In the genomic region with DNA sequence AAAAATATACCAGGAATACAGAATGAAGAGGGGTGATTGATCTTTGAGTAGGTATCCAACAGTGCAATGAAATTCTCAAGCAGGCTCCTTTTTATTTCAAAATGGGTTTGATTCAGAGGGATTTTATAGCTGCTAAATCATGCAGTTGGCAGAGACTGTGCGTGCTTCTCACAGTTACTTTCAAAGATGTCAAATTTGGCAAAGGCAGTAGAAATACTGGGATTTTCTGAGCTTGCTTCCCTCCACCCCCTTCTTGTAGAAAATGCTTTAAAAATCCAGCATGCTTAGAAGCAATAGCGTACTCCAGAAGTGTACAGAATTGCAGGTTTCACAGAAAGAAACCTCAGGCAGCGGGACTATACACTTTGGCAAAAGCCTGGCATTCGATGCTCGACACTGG, we compare ENCODE assay signal across 14 mouse cellular contexts.
A peak's percentile ranks its signal among the peaks of the same experiment; 100 is the strongest.
DNase-seq lines count a peak whose midpoint lies in the region; ATAC-seq and TF ChIP-seq lines count a peak whose summit lies in the region.
"Had no signal": no experiment of that assay in that cellular context is flagged by ENCODE, and none has a peak within 500 bp of the region (broad histone marks: within the 10 kb centered on the region; RNA-seq: fewer than 3 reads in every experiment).

No protein-coding gene starts in this region.

- no peak for TF ChIP-seq CTCF in heart, adult 2 months (IDR thresholded peaks at IDR 0.05)

- intact Hi-C loops in left cerebral cortex, postnatal 4 days (cut with DNase I) = no loop called here
- intact Hi-C loops in heart, adult 2 months (cut with DNase I) = no loop called here

- no peaks in the 10 kb centered on the region for H3K9me3 ChIP-seq in forebrain, embryonic 14.5 days (replicated peaks; ENCODE audit: control insufficient read depth, low read length)
- no peaks in the 10 kb centered on the region for H3K9me3 ChIP-seq in neural tube, embryonic 14.5 days (ENCODE audit: control insufficient read depth, low read length)
- H3K9me3 ChIP-seq: hindbrain, embryonic 10.5 days had no signal

- peak overlapping the region; percentile 44 for H3K27ac ChIP-seq in forebrain, embryonic 14.5 days (ENCODE audit: low read depth, low read length)
- peak overlapping the region; percentile 44; the same call in 1 of the 2 replicates for H3K27ac ChIP-seq in neural tube, embryonic 14.5 days (ENCODE audit: low read depth, low read length)
- H3K27ac ChIP-seq in heart, adult 2 months = no peak overlapping the region
- H3K27ac ChIP-seq: hindbrain, embryonic 10.5 days; stomach, postnatal 0 days had no signal

- peaks cover 9% of the 10 kb centered on the region; the same call in 1 of the 2 replicates for H3K4me1 ChIP-seq in forebrain, embryonic 14.5 days (ENCODE audit: control insufficient read depth, insufficient read depth, low read length)
- H3K4me1 ChIP-seq in neural tube, embryonic 14.5 days (ENCODE audit: control insufficient read depth, insufficient read depth, low read length) = peaks cover 5% of the 10 kb centered on the region; the same call in 1 of the 2 replicates
- H3K4me1 ChIP-seq in heart, adult 2 months (ENCODE audit: control insufficient read depth, insufficient read depth, low read length) = no peaks in the 10 kb centered on the region
- H3K4me1 ChIP-seq: hindbrain, embryonic 10.5 days had no signal

- H3K4me3 ChIP-seq in forebrain, embryonic 14.5 days (ENCODE audit: low read depth, low read length) = no peak overlapping the region
- H3K4me3 ChIP-seq in neural tube, embryonic 14.5 days (ENCODE audit: low read depth, low read length) = no peak overlapping the region
- no peak overlapping the region for H3K4me3 ChIP-seq in heart, adult 2 months
- H3K4me3 ChIP-seq: hindbrain, embryonic 10.5 days had no signal

- no peaks in the 10 kb centered on the region for H3K27me3 ChIP-seq in forebrain, embryonic 14.5 days (replicated peaks; ENCODE audit: control insufficient read depth, insufficient read depth, low read length)
- H3K27me3 ChIP-seq in neural tube, embryonic 14.5 days (ENCODE audit: control insufficient read depth, insufficient read depth, low read length) = no peaks in the 10 kb centered on the region
- no peaks in the 10 kb centered on the region for H3K27me3 ChIP-seq in heart, adult 2 months (ENCODE audit: control insufficient read depth, insufficient read depth, low read length)

- WGBS in forebrain, embryonic 14.5 days = 50% methylated on average over 5 of the region's 5 CpGs
- WGBS in neural tube, embryonic 14.5 days = 63% methylated on average over 5 of the region's 5 CpGs
- WGBS in heart, adult 2 months = 73% methylated on average over 5 of the region's 5 CpGs

- TF ChIP-seq POLR2A in heart, adult 2 months (IDR thresholded peaks at IDR 0.05; ENCODE audit: insufficient read depth, low read depth, low read length) = no peak

- ATAC-seq in forebrain, embryonic 14.5 days = peak; percentile 42; the same call in 1 of the 2 replicates
- ATAC-seq in neural tube, embryonic 14.5 days (ENCODE audit: low read depth) = no peak

- peak; percentile 27 for DNase-seq in left cerebral cortex, adult 11 months (ENCODE audit: low spot score)
- no peak for DNase-seq in left cerebral cortex, postnatal 4 days
- peak; percentile 82 for DNase-seq in forebrain, embryonic 14.5 days (ENCODE audit: low spot score)
- peak; percentile 9 to 28 for DNase-seq in layer of hippocampus, postnatal 10 days (ENCODE audit: low spot score in 2 of 2)
- DNase-seq in heart, adult 2 months = no peak
- no peak for DNase-seq in adrenal gland, postnatal 36 days
- DNase-seq in thymus, postnatal 25 days = no peak
- DNase-seq: cerebellum, adult 2 months; heart, adult 18-20 months; liver; lung, postnatal 36 days had no signal

- no peaks in the 10 kb centered on the region for H3K36me3 ChIP-seq in forebrain, embryonic 14.5 days (ENCODE audit: control insufficient read depth, insufficient read depth, low read length)
- H3K36me3 ChIP-seq in neural tube, embryonic 14.5 days (ENCODE audit: control insufficient read depth, insufficient read depth, low read length) = no peaks in the 10 kb centered on the region
- no peaks in the 10 kb centered on the region for H3K36me3 ChIP-seq in heart, adult 2 months (ENCODE audit: control insufficient read depth, insufficient read depth, low read length)
- H3K36me3 ChIP-seq: hindbrain, embryonic 10.5 days had no signal

- H3K4me2 ChIP-seq in forebrain, embryonic 14.5 days (ENCODE audit: low read length) = no peak overlapping the region
- no peak overlapping the region for H3K4me2 ChIP-seq in neural tube, embryonic 14.5 days (ENCODE audit: low read depth, low read length)

- no peak for TF ChIP-seq EP300 in heart, adult 2 months (IDR thresholded peaks at IDR 0.05; ENCODE audit: insufficient read depth, low read depth, low read length)

- no peak overlapping the region for H3K9ac ChIP-seq in forebrain, embryonic 14.5 days (ENCODE audit: low read length)
- no peak overlapping the region for H3K9ac ChIP-seq in neural tube, embryonic 14.5 days (replicated peaks; ENCODE audit: low read depth, low read length)
- H3K9ac ChIP-seq in heart, adult 2 months (ENCODE audit: low read depth, low read length) = no peak overlapping the region

- no peaks in the 10 kb centered on the region for H3K79me2 ChIP-seq in heart, adult 2 months (replicated peaks; ENCODE audit: control insufficient read depth, insufficient read depth, low read length)

Comparison
In these comparisons a context has a peak if more than half of its experiments do, and no peak if none do; other contexts are left out.
1. DNase-seq: peak in left cerebral cortex, adult 11 months (single experiment), forebrain, embryonic 14.5 days (single experiment) and layer of hippocampus, postnatal 10 days (2 of 2); none in left cerebral cortex, postnatal 4 days (single experiment), heart, adult 2 months (0 of 2), adrenal gland, postnatal 36 days (0 of 2) and thymus, postnatal 25 days (single experiment).